Mouse (Mus musculus): ENCODE data around the gene Klrc2. TPM values are rescaled to one million over a fixed set of nuclear protein-coding genes. Genes with fewer than 3 reads are reported as not detected.

Gene Klrc2
- not detected in 2 replicates for polyA plus RNA-seq (2015; fragmentation: Nextera tagmentation; extraction: Ambion mirVana)

DNA sequence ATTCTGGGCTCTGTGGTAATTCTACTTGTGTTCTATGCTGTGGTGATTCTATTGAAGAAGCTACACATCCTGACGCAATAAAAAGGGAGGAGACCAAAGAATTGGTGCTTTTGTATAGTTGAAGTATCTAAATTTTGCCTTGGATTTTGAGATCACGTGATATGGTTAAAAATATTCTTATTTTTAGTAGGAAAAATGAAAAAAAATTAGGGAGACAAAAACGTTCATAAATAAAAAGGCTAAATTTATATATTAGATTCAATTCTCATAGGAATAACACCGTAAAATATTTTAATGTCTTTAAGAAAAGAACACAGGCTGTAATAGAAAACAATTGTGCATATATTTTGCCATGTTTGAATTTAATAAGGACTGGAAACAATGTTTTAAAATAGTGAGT lies at the start of gene Klrc2:
Klrc2 (minus strand) TSS at position 101 of the 400 bp plus-strand sequence.

DNA sequence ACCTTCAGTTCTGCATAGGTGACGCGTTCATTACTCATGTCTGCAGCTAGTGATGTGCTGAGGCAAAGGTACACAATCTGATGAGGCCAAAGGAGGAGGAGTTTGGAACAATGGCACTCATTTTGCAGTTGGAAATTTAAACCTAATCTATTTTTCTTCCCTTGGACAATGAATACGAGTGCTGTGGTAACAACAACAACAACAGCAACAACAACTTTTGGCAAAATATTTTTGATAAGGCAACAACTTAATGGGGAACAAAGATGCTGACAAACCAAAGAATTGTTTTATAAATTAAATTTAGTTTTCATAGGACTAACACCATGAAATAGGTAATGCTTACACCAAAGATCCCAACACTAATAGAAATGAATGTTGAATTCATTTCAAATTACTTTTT lies 18.4 kb upstream of the Klrc2 start, which contains the start of gene Klrc1:
Klrc1 (minus strand) TSS at position 101 of the 400 bp plus-strand sequence.

DNA sequence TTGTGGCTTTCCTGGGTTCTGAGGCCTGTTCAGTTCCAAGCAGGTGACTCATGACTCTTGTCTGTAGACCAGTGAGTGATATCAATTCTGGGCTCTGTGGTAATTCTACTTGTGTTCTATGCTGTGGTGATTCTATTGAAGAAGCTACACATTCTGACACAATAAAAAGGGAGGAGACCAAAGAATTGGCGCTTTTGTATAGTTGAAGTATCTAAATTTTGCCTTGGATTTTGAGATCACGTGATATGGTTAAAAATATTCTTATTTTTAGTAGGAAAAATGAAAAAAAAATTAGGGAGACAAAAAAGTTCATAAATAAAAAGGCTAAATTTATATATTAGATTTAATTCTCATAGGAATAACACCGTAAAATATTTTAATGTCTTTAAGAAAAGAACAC lies 17.3 kb downstream of the Klrc2 start, which contains the start of gene Klrc3:
Klrc3 (minus strand) TSS at position 101 of the 400 bp plus-strand sequence.

DNA sequence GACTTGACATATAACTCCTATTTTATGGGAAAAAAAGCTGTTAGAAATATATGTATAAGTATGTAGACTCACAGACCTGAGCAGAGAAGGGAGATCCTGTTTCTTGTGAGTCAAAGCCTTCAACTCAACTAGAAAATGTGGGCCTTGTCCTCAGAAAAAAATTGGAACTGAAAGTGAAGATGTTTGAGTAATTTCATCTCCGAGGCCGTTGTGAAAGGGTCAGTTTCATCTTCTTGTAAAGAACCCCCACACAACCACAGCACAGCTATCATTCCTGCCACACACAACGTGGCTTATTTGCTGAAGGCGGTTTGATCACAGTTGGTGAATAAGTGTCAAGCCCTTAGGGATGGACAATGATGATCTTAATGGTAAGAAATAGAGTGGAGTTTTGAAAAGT lies 36.8 kb downstream of the Klrc2 start, which contains the start of gene Klrk1:
Klrk1 (minus strand) TSS at position 130 of the 400 bp plus-strand sequence.

Small RNA genes lying within 50 kb of the gene (microRNA-seq; reads per million reads assigned to microRNA genes)
- gene Mir680-1, result not detected

Other genes with a start within 250 kb of the Klrc2 start
- 1.1 and 1.3 TPM in 2 replicates for gene Clec1a, start 208.7 kb downstream of the Klrc2 start, polyA plus RNA-seq (2015; fragmentation: Nextera tagmentation; extraction: Ambion mirVana)
- 1.4 and 16.2 TPM in 2 replicates for gene Olr1, start 153.5 kb downstream of the Klrc2 start, polyA plus RNA-seq (2015; fragmentation: Nextera tagmentation; extraction: Ambion mirVana)
- not detected in 2 replicates for gene Tmem52b, start 148.1 kb downstream of the Klrc2 start, polyA plus RNA-seq (2015; fragmentation: Nextera tagmentation; extraction: Ambion mirVana)
- 41.1 and 44.2 TPM in 2 replicates for gene Gabarapl1, start 127.5 kb downstream of the Klrc2 start, polyA plus RNA-seq (2015; fragmentation: Nextera tagmentation; extraction: Ambion mirVana)
- not detected in 2 replicates for gene Klre1, start 82.8 kb downstream of the Klrc2 start, polyA plus RNA-seq (2015; fragmentation: Nextera tagmentation; extraction: Ambion mirVana)
- gene Klrd1, start 68.9 kb downstream of the Klrc2 start, polyA plus RNA-seq (2015; fragmentation: Nextera tagmentation; extraction: Ambion mirVana), result not detected in 2 replicates
- gene Klrk1, start 36.8 kb downstream of the Klrc2 start, polyA plus RNA-seq (2015; fragmentation: Nextera tagmentation; extraction: Ambion mirVana), result not detected in 2 replicates
- not detected in 2 replicates for gene Klrc3, start 17.4 kb downstream of the Klrc2 start, polyA plus RNA-seq (2015; fragmentation: Nextera tagmentation; extraction: Ambion mirVana)
- gene Klrc1, start 18.3 kb upstream of the Klrc2 start, polyA plus RNA-seq (2015; fragmentation: Nextera tagmentation; extraction: Ambion mirVana), result not detected in 2 replicates
- gene Klri1, start 56.4 kb upstream of the Klrc2 start, polyA plus RNA-seq (2015; fragmentation: Nextera tagmentation; extraction: Ambion mirVana), result not detected in 2 replicates
- gene Klri2, start 79.8 kb upstream of the Klrc2 start, polyA plus RNA-seq (2015; fragmentation: Nextera tagmentation; extraction: Ambion mirVana), result not detected in 2 replicates
- gene Gm156, start 123.6 kb upstream of the Klrc2 start, polyA plus RNA-seq (2015; fragmentation: Nextera tagmentation; extraction: Ambion mirVana), result not detected in 2 replicates
- gene Gm17631, start 202.0 kb upstream of the Klrc2 start, polyA plus RNA-seq (2015; fragmentation: Nextera tagmentation; extraction: Ambion mirVana), result not detected in 2 replicates
- not detected in 2 replicates for gene Klra17, start 216.0 kb upstream of the Klrc2 start, polyA plus RNA-seq (2015; fragmentation: Nextera tagmentation; extraction: Ambion mirVana)